Mouse (Mus musculus) embryonic facial prominence, embryonic 11.5 days (tissue): ENCODE measurements at regions not wholly inside any gene's neighbourhood (a gene's known extent, or its start where the extent isn't known, plus 50 kb on each side); places are given as distances from the start of the nearest gene placed in this dataset.

Experiments used
- ATAC-seq: fragments of 200-750 bp; cut with Nextera tagmentation; replicated peaks from 2 replicates; pipeline ENCODE4 v1.8.0; 2017; ENCODE audit warnings: low read depth; ENCODE audit not compliant: insufficient number of reproducible peaks, low FRiP score, low TSS enrichment
- DNase-seq: peaks from one replicate; pipeline ENCODE4 v3.0.0-alpha.2; 2015; ENCODE audit warnings: low spot score
- H3K27ac ChIP-seq: fragments of 300-500 bp; sonication (generic); replicated peaks from 2 replicates; pipeline ENCODE4 v1.5.1; 2014; ENCODE audit warnings: mild to moderate bottlenecking, low read depth, low read length, control low read depth
- H3K27me3 ChIP-seq: fragments of 300-500 bp; sonication (generic); 2 replicates; pipeline ENCODE4 v1.6.1; 2014; ENCODE audit warnings: mild to moderate bottlenecking, low read length, moderate library complexity, mixed read lengths; ENCODE audit not compliant: control insufficient read depth, insufficient read depth
- H3K36me3 ChIP-seq: fragments of 300-500 bp; sonication (generic); replicated peaks from 2 replicates; pipeline ENCODE4 v1.6.1; 2014; ENCODE audit warnings: low read depth, mild to moderate bottlenecking, low read length, moderate library complexity, mixed read lengths; ENCODE audit not compliant: control insufficient read depth, insufficient read depth
- H3K4me1 ChIP-seq: fragments of 300-500 bp; sonication (generic); 2 replicates; pipeline ENCODE4 v1.6.1; 2014; ENCODE audit warnings: low read length, mixed read lengths; ENCODE audit not compliant: control insufficient read depth, insufficient read depth
- H3K4me2 ChIP-seq: fragments of 300-500 bp; sonication (generic); 2 replicates; pipeline ENCODE4 v1.6.1; 2014; ENCODE audit warnings: low read depth, mild to moderate bottlenecking, control low read depth, low read length, moderate library complexity
- H3K4me3 ChIP-seq: fragments of 300-500 bp; sonication (generic); 2 replicates; pipeline ENCODE4 v1.5.1; 2014; ENCODE audit warnings: low read depth, low read length, control low read depth
- H3K9ac ChIP-seq: fragments of 300-500 bp; sonication (generic); replicated peaks from 2 replicates; pipeline ENCODE4 v1.6.1; 2014; ENCODE audit warnings: mild to moderate bottlenecking, control low read depth, low read length
- H3K9me3 ChIP-seq: fragments of 300-500 bp; sonication (generic); replicated peaks from 2 replicates; pipeline ENCODE4 v1.6.1; 2016; ENCODE audit warnings: mild to moderate bottlenecking, low read length, inconsistent platforms, mixed read lengths; ENCODE audit not compliant: control insufficient read depth
- WGBS: fragments of 180-500 bp; shearing (Covaris S2); extraction: QIAGEN DNeasy Blood & Tissue Kit; methylation state at CpG from one replicate; pipeline ENCODE4 v1.1.7; 2014; 5-methylcytosine and 5-hydroxymethylcytosine counted together

DNA sequence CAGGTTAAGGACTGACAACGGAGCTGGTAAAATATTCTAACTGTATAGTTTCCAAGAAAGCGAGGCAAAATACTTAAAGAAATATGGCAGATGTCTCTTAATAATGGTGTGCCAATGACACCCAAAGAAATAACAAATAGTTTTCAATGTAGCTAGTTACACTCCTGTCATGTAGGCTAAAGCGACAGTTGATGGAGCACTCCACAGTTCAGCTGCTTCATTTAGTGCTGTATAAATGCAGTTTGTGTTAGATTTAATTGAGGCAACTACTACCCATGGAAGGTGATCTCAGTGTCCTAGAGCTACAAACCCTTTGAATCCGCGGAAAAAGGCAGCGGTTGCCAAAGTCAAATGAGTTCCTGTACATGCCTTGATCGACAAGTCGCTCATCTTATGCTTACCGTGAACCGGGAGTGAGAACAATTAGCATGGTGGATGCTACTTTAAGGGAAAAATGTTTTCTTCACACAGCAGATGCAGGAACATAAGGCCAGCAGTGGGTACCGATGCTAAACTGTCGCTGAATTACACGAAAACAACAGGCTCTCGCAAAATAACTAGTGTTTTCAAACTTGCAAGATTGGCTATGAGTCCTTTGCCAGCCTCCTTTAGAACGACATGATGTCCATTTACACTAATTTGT lies 961.4 kb downstream of the Mat2b start:
- Histone ChIP-seq H3K4me3 (no peak overlapping the region), H3K36me3 (no peaks in the 10 kb centered on the region), H3K9me3 (no peaks in the 10 kb centered on the region), H3K27ac (no peak overlapping the region), H3K27me3 (no peaks in the 10 kb centered on the region), H3K4me1 (no peaks in the 10 kb centered on the region), H3K9ac (no peak overlapping the region), H3K4me2 (no peak overlapping the region)
- 91% methylated on average over 15 of the region's 15 CpGs for WGBS
- DNase-seq, result no peak
- ATAC-seq, result no peak

GRCm38 (mm10) chr11:39723621-39724020 lies 971.4 kb downstream of the Mat2b start:
- H3K4me2 ChIP-seq, result no peak overlapping the region
- ATAC-seq (no peak), DNase-seq (no peak)
- no peaks in the 10 kb centered on the region for H3K4me1 ChIP-seq
- H3K9ac ChIP-seq, result no peak overlapping the region
- H3K27ac ChIP-seq, result no peak overlapping the region
- no peaks in the 10 kb centered on the region for H3K27me3 ChIP-seq
- H3K4me3 ChIP-seq, result no peak overlapping the region
- H3K9me3 ChIP-seq, result no peaks in the 10 kb centered on the region
- no peaks in the 10 kb centered on the region for H3K36me3 ChIP-seq

GRCm38 (mm10) chr11:39678521-39678920 lies 1016.5 kb downstream of the Mat2b start:
- Histone ChIP-seq H3K27me3 (no peaks in the 10 kb centered on the region), H3K36me3 (no peaks in the 10 kb centered on the region), H3K4me2 (no peak overlapping the region), H3K27ac (no peak overlapping the region), H3K9ac (no peak overlapping the region), H3K9me3 (no peaks in the 10 kb centered on the region), H3K4me3 (no peak overlapping the region), H3K4me1 (no peaks in the 10 kb centered on the region)
- 69% methylated on average over 2 of the region's 2 CpGs for WGBS
- DNase-seq, result no peak
- no peak for ATAC-seq

- Histone ChIP-seq H3K4me3 (no peak overlapping the region), H3K9ac (no peak overlapping the region), H3K36me3 (no peaks in the 10 kb centered on the region), H3K4me1 (no peaks in the 10 kb centered on the region), H3K27me3 (no peaks in the 10 kb centered on the region), H3K4me2 (no peak overlapping the region), H3K9me3 (no peaks in the 10 kb centered on the region), H3K27ac (no peak overlapping the region)
- 89% methylated on average over 5 of the region's 5 CpGs for WGBS
- ATAC-seq (no peak), DNase-seq (no peak)
Observed at GRCm38 (mm10) chr11:39653595-39653994, 1041.4 kb downstream of the Mat2b start.

- no peak overlapping the region for H3K27ac ChIP-seq
- no peaks in the 10 kb centered on the region for H3K4me1 ChIP-seq
- H3K9ac ChIP-seq, result no peak overlapping the region
- ATAC-seq, result no peak
- H3K36me3 ChIP-seq, result no peaks in the 10 kb centered on the region
- H3K4me2 ChIP-seq, result no peak overlapping the region
- H3K9me3 ChIP-seq, result no peaks in the 10 kb centered on the region
- H3K27me3 ChIP-seq, result no peaks in the 10 kb centered on the region
- WGBS, result 97% methylated on average over 1 of the region's 1 CpGs
- H3K4me3 ChIP-seq, result no peak overlapping the region
- no peak for DNase-seq
Observed at GRCm38 (mm10) chr11:39619356-39619755, 1075.6 kb downstream of the Mat2b start.

DNA sequence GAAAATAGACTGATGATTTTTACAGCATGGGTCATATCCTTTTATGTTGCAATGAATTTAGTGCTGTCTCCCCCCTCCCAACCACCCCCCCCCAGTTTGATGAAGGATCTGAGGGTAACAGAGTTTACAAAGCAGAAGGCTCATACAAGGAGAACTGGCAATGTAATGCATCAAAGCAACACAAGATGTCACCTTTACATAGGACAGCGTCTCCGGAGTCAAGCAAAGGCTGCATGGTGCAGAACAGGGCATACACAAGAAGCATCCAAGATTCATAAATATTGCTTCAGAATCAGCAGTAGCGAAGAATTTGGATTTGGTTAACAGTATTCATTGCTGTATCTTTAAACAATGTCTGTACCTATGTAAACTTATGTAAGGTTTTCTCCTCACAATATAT lies 1079.2 kb downstream of the Mat2b start:
- 91% methylated on average over 3 of the region's 3 CpGs for WGBS
- H3K27me3 ChIP-seq, result no peaks in the 10 kb centered on the region

GRCm38 (mm10) chr11:39596479-39596878 lies 1098.5 kb downstream of the Mat2b start:
- ATAC-seq (no peak), DNase-seq (no peak)
- H3K4me1 ChIP-seq, result no peaks in the 10 kb centered on the region
- H3K4me3 ChIP-seq, result no peak overlapping the region
- 23% methylated on average over 4 of the region's 4 CpGs for WGBS
- no peak overlapping the region for H3K9ac ChIP-seq
- H3K9me3 ChIP-seq, result no peaks in the 10 kb centered on the region
- H3K27me3 ChIP-seq, result no peaks in the 10 kb centered on the region
- H3K36me3 ChIP-seq, result no peaks in the 10 kb centered on the region
- no peak overlapping the region for H3K27ac ChIP-seq
- H3K4me2 ChIP-seq, result no peak overlapping the region

More for the DNA sequence above, 1079.2 kb downstream of the Mat2b start:
- Histone ChIP-seq H3K9me3 (no peaks in the 10 kb centered on the region), H3K4me3 (no peak overlapping the region), H3K9ac (no peak overlapping the region), H3K4me1 (no peaks in the 10 kb centered on the region), H3K4me2 (no peak overlapping the region), H3K36me3 (no peaks in the 10 kb centered on the region), H3K27ac (no peak overlapping the region)
- DNase-seq (peak; percentile 1), ATAC-seq (no peak)

DNA sequence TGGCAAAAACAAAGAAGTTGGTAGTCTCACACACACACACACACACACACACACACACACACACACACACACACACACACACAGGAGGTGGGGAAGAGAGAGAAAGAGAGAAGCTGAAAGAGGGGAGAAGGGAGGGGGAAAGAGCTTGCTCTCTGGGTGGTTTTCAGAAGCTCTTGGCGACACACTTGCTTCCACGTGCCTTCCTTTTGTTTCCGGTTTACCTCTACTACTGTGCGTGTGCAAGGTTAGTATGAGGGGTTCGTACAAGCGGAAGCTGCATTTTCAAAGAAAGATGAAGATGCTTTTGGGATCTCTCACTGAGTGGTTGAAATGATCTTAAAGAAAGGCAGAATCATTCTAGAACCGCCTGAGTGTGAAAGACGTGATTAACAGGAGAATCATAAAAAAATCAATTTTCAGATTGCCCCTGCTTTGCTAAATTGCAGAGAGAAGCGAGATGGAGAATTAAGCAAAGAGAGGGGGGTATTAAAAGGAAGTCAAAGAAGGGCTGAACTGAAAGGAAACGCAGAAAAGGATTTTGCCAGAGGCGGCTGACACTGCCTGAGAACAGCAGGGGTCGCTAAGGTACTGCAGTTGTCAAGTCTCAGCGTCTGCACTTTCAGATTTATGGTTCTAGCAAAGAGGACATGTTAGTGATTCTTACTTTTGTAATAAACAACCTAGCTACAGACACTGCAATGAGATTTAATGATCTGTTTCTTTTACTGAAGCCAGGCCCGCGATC lies 1106.2 kb downstream of the Mat2b start:
- ATAC-seq, result no peak; the same call in 1 of the 2 replicates
- Histone ChIP-seq H3K4me3 (no peak overlapping the region), H3K9ac (no peak overlapping the region)

More for the DNA sequence above, 1106.2 kb downstream of the Mat2b start:
- no peaks in the 10 kb centered on the region for H3K36me3 ChIP-seq
- H3K4me1 ChIP-seq, result no peaks in the 10 kb centered on the region
- 16% methylated on average over 15 of the region's 15 CpGs for WGBS
- H3K27ac ChIP-seq, result no peak overlapping the region
- H3K9me3 ChIP-seq, result no peaks in the 10 kb centered on the region
- no peaks in the 10 kb centered on the region for H3K27me3 ChIP-seq
- H3K4me2 ChIP-seq, result no peak overlapping the region
- DNase-seq, result peak; percentile 85
